Mouse (Mus musculus) WW6 (cell line): ENCODE results near the gene Alyref.
"Not testable (repeated sequence)": the region's sequence is repeated elsewhere in the genome, so short reads cannot be mapped to it uniquely, and the experiment has no call there.

ENCODE experiments used
- DNase-seq: peaks from one replicate; pipeline ENCODE4 v3.0.0-alpha.2; 2013; ENCODE audit warnings: low read depth, low spot score

Gene Alyref

GRCm38 (mm10) chr11:120605667-120606066 lies 7.5 kb upstream of the Alyref start:
- DNase-seq, result no peak

GRCm38 (mm10) chr11:120603545-120603944 lies 5.4 kb upstream of the Alyref start:
- DNase-seq, result no peak

- no peak for DNase-seq
Observed at GRCm38 (mm10) chr11:120600716-120601115, 2.6 kb upstream of the Alyref start.

- DNase-seq, result no peak
Observed at GRCm38 (mm10) chr11:120598990-120599549, 905 bp upstream of the Alyref start.

GRCm38 (mm10) chr11:120597240-120598235 lies 627 bp downstream of the Alyref start:
- no peak for DNase-seq

- DNase-seq, result no peak
Observed at GRCm38 (mm10) chr11:120588531-120588930, 9.6 kb downstream of the Alyref start.

- DNase-seq, result no peak
Observed at GRCm38 (mm10) chr11:120583937-120584336, 14.2 kb downstream of the Alyref start.

GRCm38 (mm10) chr11:120582982-120583293 lies 15.2 kb downstream of the Alyref start:
- not testable (repeated sequence) for DNase-seq

- DNase-seq, result no peak
Observed at GRCm38 (mm10) chr11:120582268-120582981, 15.7 kb downstream of the Alyref start.

- DNase-seq, result peak; percentile 71
Observed at GRCm38 (mm10) chr11:120581490-120582267, 16.5 kb downstream of the Alyref start, which contains the start of gene Arhgdia. Gene Arhgdia (minus strand): TSS chr11:120581624.

GRCm38 (mm10) chr11:120580871-120581331 lies 17.3 kb downstream of the Alyref start:
- DNase-seq, result no peak

- no peak for DNase-seq
Observed at GRCm38 (mm10) chr11:120580190-120580589, 18.0 kb downstream of the Alyref start.

- peak; percentile 68 for DNase-seq
Observed at GRCm38 (mm10) chr11:120579316-120580107, 18.7 kb downstream of the Alyref start.

GRCm38 (mm10) chr11:120578694-120579243 lies 19.4 kb downstream of the Alyref start:
- DNase-seq, result no peak

- no peak for DNase-seq
Observed at GRCm38 (mm10) chr11:120578024-120578693, 20.0 kb downstream of the Alyref start.

GRCm38 (mm10) chr11:120577211-120578023 lies 20.7 kb downstream of the Alyref start:
- DNase-seq, result no peak

- DNase-seq, result no peak
Observed at GRCm38 (mm10) chr11:120576365-120576981, 21.7 kb downstream of the Alyref start.

- DNase-seq, result no peak
Observed at GRCm38 (mm10) chr11:120575940-120576339, 22.2 kb downstream of the Alyref start.
